Mouse (Mus musculus) limb, embryonic 11.5 days (tissue): Measurements from ENCODE around the gene Agbl3. TPM values are rescaled to one million over a fixed set of nuclear protein-coding genes. Genes with fewer than 3 reads are reported as not detected.

ENCODE experiments used
- ATAC-seq: fragments of 200-750 bp; cut with Nextera tagmentation; 2 replicates; pipeline ENCODE4 v1.8.0; 2017; ENCODE audit warnings: low read depth; ENCODE audit not compliant: insufficient number of reproducible peaks, low FRiP score, low TSS enrichment
- DNase-seq: peaks from one replicate; pipeline ENCODE4 v3.0.0-alpha.2; 2015; ENCODE audit warnings: low spot score
- H3K27ac ChIP-seq: fragments of 300-500 bp; sonication (generic); replicated peaks from 2 replicates; pipeline ENCODE4 v1.5.1; 2014; ENCODE audit warnings: low read depth, mild to moderate bottlenecking, low read length
- H3K27me3 ChIP-seq: fragments of 300-500 bp; sonication (generic); 2 replicates; pipeline ENCODE4 v1.6.1; 2014; ENCODE audit warnings: mild to moderate bottlenecking, low read length, mixed read lengths; ENCODE audit not compliant: control insufficient read depth, insufficient read depth
- H3K36me3 ChIP-seq: fragments of 300-500 bp; sonication (generic); 2 replicates; pipeline ENCODE4 v1.6.1; 2014; ENCODE audit warnings: mild to moderate bottlenecking, low read length, moderate library complexity, mixed read lengths; ENCODE audit not compliant: control insufficient read depth, insufficient read depth
- H3K4me1 ChIP-seq: fragments of 300-500 bp; sonication (generic); 2 replicates; pipeline ENCODE4 v1.6.1; 2014; ENCODE audit warnings: low read length, mixed read lengths; ENCODE audit not compliant: control insufficient read depth, insufficient read depth
- H3K4me2 ChIP-seq: fragments of 300-500 bp; sonication (generic); 2 replicates; pipeline ENCODE4 v1.6.1; 2014; ENCODE audit warnings: low read depth, mild to moderate bottlenecking, moderate library complexity; ENCODE audit not compliant: severe bottlenecking
- H3K4me3 ChIP-seq: fragments of 300-500 bp; sonication (generic); 2 replicates; pipeline ENCODE4 v1.5.1; 2014; ENCODE audit warnings: low read depth, low read length
- H3K9ac ChIP-seq: fragments of 300-500 bp; sonication (generic); 2 replicates; pipeline ENCODE4 v1.6.1; 2014; ENCODE audit warnings: mild to moderate bottlenecking, low read length
- H3K9me3 ChIP-seq: fragments of 300-500 bp; sonication (generic); 2 replicates; pipeline ENCODE4 v1.6.1; 2016; ENCODE audit warnings: low read length; ENCODE audit not compliant: control insufficient read depth
- WGBS: fragments of 180-500 bp; shearing (Covaris S2); extraction: QIAGEN DNeasy Blood & Tissue Kit; methylation state at CpG from one replicate; pipeline ENCODE4 v1.1.7; 2014; 5-methylcytosine and 5-hydroxymethylcytosine counted together
- polyA plus RNA-seq: library from polyadenylated mRNA; unstranded; fragments of >200 nt; fragmentation: Nextera tagmentation; extraction: Ambion mirVana; gene quantifications from 2 replicates; pipeline ENCODE4 v1.2.1, GENCODE M21; 2014

The Agbl3 gene
- 5.6 and 6.1 TPM in 2 replicates for polyA plus RNA-seq

DNA sequence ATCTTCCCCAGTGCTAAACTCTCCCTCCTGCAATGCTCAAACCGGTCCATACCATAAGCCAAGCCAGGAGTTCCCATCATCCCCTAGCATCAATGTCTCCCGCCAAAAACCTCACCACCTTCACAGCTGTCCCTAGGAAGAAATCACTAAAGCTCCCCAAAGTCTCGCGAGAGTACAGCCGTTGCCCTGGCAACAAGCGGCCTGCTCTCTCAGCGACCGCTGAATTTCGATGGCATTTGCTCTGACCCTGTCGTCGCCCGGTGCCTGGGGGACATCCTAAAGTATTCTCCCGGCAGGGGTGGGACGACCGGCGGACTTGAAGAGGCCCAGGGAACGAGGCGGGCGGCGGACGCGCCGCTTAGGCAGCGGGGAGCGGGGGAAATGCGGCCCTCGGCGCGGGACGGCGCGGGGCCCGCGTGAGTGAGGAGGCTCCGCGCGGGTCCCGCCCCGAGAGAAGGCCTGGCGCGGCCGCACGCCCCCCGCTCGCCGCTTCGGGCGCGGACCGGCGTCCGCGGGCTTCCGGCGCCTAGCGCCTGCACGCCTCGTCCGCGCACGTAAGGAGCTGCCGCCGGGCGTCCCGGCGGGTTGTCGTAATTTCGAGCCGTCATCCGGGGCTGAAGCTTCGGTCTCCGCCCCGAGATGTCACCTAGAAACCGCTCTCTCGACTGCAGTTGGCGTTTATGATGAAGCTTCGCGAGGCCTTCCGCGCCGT is at the start of gene Agbl3:
Gene Agbl3 (plus strand): TSS at position 202 of the 712 bp plus-strand sequence.
- H3K4me3 ChIP-seq = peak within 1 kb of the TSS; percentile 49
- DNase-seq (peak; percentile 98), ATAC-seq (peak; percentile 95)
- no peaks in the 10 kb centered on the region for H3K36me3 ChIP-seq
- under 1% methylated on average over 81 of the region's 81 CpGs for WGBS
- peak within 1 kb of the TSS; percentile 69 for H3K4me2 ChIP-seq
- no peaks in the 10 kb centered on the region for H3K27me3 ChIP-seq
- peak within 1 kb of the TSS; percentile 93 for H3K9ac ChIP-seq
- peak within 1 kb of the TSS; percentile 82 for H3K27ac ChIP-seq
- no peaks in the 10 kb centered on the region for H3K4me1 ChIP-seq
- H3K9me3 ChIP-seq = no peaks in the 10 kb centered on the region

DNA sequence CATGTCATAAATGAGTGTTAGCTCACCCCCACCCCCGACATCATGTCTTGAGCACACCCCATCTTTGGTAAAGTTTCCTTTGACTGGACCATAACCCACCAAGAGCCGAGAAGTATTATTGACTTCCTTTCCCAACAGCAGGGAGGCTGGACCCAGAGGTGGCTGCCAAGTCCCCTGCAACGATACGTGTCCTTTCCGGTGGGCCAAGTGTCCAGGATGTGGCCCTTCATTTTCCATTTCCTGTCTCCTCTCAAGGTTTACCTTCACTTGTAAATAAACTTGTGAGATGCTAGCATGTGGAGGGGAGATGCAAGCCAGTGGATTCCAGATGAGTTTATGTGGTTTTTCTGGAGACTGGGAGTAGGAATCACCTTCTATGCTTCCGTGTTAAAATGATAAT is 49.2 kb upstream of the Agbl3 start:
- H3K4me2 ChIP-seq = peak overlapping the region; percentile 12; the same call in 1 of the 2 replicates
- peaks cover 45% of the 10 kb centered on the region for H3K4me1 ChIP-seq
- no peak overlapping the region for H3K9ac ChIP-seq
- H3K36me3 ChIP-seq = no peaks in the 10 kb centered on the region
- DNase-seq = no peak
- H3K9me3 ChIP-seq = no peaks in the 10 kb centered on the region
- H3K27me3 ChIP-seq = no peaks in the 10 kb centered on the region
- H3K27ac ChIP-seq = no peak overlapping the region
- ATAC-seq = no peak
- no peak overlapping the region for H3K4me3 ChIP-seq
- WGBS = 60% methylated on average over 6 of the region's 6 CpGs

DNA sequence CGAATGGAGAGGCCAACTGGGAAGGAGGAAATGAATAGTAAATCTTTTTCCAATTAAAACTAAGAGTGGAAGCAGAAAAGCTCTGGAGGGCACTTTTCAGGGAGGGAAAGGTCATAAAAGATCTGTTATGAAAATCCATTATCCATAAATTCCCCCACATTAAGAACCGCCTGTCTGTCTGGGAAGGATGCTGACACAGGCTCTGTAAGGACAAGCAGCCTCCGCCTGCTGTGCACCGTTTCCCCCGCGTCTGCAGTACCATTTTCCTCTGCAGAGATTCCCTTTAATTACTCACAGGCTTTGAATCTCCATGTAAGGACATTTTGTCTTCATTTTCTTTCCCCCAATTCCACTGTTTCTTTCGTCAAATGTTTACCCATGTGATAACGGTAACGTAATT is 48.7 kb upstream of the Agbl3 start:
- H3K36me3 ChIP-seq = no peaks in the 10 kb centered on the region
- no peak overlapping the region for H3K9ac ChIP-seq
- H3K9me3 ChIP-seq = no peaks in the 10 kb centered on the region
- WGBS = 28% methylated on average over 9 of the region's 9 CpGs
- ATAC-seq (no peak; the same call in 1 of the 2 replicates), DNase-seq (no peak)
- peak overlapping the region; percentile 12; the same call in 1 of the 2 replicates for H3K4me2 ChIP-seq
- no peaks in the 10 kb centered on the region for H3K27me3 ChIP-seq
- peaks cover 40% of the 10 kb centered on the region for H3K4me1 ChIP-seq
- H3K27ac ChIP-seq = no peak overlapping the region
- no peak overlapping the region for H3K4me3 ChIP-seq

DNA sequence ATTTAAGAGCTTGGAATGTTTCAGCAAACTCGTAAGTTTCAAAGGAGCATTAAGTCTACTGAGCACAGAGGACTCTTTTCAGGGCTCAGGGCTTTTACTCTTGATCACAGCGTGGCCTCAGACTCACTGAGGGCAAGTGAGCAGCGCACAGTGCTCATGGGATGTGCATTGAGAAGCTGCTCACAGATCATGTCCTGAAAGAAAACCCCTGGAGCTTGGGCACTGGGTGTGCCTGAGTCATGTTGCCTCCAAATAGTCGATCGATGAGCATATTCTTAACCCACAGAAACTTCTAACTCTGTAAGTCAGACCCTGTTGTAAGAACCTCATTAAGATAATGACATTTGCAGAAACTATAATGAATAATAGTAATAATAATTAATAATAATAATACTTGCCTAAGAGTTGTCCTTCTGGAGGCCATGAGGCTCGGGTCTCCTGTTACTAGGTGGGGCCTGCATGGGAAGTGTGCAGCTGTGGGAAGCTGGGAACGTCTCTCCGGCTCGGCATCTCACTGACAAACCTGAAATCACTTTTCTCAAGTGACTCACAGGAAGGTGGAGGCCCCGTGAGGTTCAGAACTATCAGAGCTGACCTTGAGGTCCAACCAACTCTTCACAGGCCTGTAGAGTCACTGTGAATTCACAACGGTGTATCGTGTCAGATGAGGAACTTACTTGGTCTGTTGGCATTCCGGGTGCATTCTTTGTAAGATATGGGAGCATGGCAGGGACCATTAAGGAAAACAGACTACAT is 45.1 kb upstream of the Agbl3 start:
- ATAC-seq (no peak), DNase-seq (no peak)
- Histone ChIP-seq H3K4me3 (no peak overlapping the region), H3K9ac (no peak overlapping the region), H3K27ac (no peak overlapping the region), H3K4me2 (no peak overlapping the region), H3K36me3 (no peaks in the 10 kb centered on the region), H3K4me1 (peaks cover 18% of the 10 kb centered on the region), H3K9me3 (no peaks in the 10 kb centered on the region), H3K27me3 (no peaks in the 10 kb centered on the region)
- WGBS = 85% methylated on average over 13 of the region's 13 CpGs

DNA sequence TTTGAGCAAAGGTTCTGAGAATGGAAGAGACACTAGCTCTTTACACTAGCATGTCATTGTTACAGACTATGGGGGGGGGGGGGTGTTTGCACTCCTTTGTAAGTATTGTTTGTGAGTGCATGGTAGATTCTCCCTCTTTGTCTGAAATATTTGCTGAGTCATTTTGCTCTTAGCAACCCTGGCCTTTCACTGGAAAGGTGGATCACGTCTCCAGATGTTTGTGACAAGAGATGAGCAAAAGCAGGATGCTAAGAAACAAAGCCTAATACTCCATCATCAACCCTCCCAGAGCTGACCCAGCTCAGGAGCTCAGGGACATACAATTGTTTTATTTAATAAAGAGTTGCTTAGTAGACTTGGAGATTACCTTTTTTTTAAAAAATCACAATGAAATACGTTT is 43.3 kb upstream of the Agbl3 start:
- H3K4me3 ChIP-seq = no peak overlapping the region
- H3K9ac ChIP-seq = no peak overlapping the region
- 82% methylated on average over 2 of the region's 2 CpGs for WGBS
- no peaks in the 10 kb centered on the region for H3K27me3 ChIP-seq
- H3K27ac ChIP-seq = no peak overlapping the region
- peaks cover 2% of the 10 kb centered on the region for H3K4me1 ChIP-seq
- ATAC-seq (no peak), DNase-seq (no peak)
- no peaks in the 10 kb centered on the region for H3K9me3 ChIP-seq
- H3K36me3 ChIP-seq = no peaks in the 10 kb centered on the region
- no peak overlapping the region for H3K4me2 ChIP-seq

DNA sequence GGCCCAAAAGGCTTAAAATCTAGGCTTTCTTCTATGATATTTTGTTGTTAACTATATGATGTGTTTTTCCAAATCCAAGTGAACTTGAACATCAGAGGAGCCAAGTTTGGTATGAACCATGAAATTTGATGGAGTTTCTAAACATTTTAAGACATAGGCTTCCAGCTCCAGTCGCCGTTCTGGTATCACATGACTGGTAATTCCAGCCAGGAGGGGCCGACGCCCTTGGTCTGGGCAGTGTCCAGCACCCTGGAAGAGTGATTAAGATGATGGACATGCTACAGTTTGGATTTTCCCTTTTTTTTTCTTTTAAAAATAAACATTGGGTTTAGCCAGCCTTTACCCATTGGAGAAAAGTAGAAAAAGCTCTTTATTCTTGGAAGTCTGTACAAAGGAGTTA is 36.3 kb upstream of the Agbl3 start:
- 0 out of 2 replicates have a peak, but pooled peaks cover 3% of the 10 kb centered on the region for H3K4me1 ChIP-seq
- H3K27me3 ChIP-seq = no peaks in the 10 kb centered on the region
- no peak for ATAC-seq
- no peak for DNase-seq
- no peak overlapping the region for H3K9ac ChIP-seq
- 90% methylated on average over 4 of the region's 4 CpGs for WGBS
- no peak overlapping the region for H3K27ac ChIP-seq
- no peaks in the 10 kb centered on the region for H3K9me3 ChIP-seq
- no peak overlapping the region for H3K4me3 ChIP-seq
- no peak overlapping the region for H3K4me2 ChIP-seq
- H3K36me3 ChIP-seq = no peaks in the 10 kb centered on the region

DNA sequence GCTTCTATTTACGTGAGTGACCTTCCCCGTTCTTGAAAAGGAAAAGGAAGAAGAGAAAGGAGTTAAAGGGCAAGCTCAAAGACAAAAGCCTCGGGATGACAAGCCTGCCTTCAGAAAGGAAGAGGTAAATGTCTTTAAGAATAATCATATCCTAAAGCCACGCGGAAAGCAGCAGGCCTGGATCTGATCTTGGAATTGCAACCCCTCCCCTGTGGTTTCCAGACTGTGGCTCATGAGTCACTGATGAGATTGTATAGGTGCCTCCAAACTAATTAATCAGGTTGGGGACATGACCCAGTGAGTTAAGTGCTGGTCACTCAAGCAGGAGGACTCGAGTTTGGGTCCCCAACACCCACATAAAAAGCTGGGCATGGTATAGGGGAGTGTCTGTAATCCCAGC is 32.4 kb upstream of the Agbl3 start:
- ATAC-seq = no peak
- H3K4me2 ChIP-seq = no peak overlapping the region
- WGBS = 83% methylated on average over 6 of the region's 6 CpGs

DNA sequence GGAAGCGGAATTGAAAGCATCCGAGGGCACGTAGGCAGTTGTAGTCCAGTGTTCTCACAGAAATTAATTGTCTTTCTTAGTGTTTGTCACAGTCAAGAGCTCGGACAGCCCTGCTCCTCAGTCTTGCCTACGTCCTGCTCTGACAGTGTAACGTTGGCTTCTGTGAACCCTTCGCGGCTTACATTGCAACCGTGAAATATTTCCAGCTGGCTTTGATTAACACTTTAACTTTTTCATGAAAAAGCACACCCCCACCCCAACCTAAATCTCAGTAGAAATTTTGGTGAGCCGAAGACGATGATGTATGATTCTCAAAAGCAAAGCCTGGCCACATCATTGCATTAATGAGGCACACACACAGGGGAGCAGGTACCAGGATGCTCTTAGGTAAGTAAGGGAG is 31.7 kb upstream of the Agbl3 start:
- no peak for DNase-seq
- no peaks in the 10 kb centered on the region for H3K36me3 ChIP-seq

More for the DNA sequence above, 32.4 kb upstream of the Agbl3 start:
- Histone ChIP-seq H3K9ac (no peak overlapping the region), H3K36me3 (no peaks in the 10 kb centered on the region), H3K4me1 (0 out of 2 replicates have a peak, but pooled peaks cover 3% of the 10 kb centered on the region), H3K4me3 (no peak overlapping the region), H3K27me3 (no peaks in the 10 kb centered on the region), H3K9me3 (no peaks in the 10 kb centered on the region), H3K27ac (no peak overlapping the region)
- DNase-seq = no peak

More for the DNA sequence above, 31.7 kb upstream of the Agbl3 start:
- WGBS = 69% methylated on average over 11 of the region's 11 CpGs
- Histone ChIP-seq H3K4me1 (0 out of 2 replicates have a peak, but pooled peaks cover 3% of the 10 kb centered on the region), H3K9me3 (no peaks in the 10 kb centered on the region), H3K9ac (no peak overlapping the region), H3K27ac (no peak overlapping the region), H3K4me2 (no peak overlapping the region), H3K4me3 (no peak overlapping the region), H3K27me3 (no peaks in the 10 kb centered on the region)
- no peak for ATAC-seq
